Mouse (Mus musculus) heart, adult 2 months (tissue): Measurements from ENCODE around the gene Nudt4.

Experiments
- CTCF ChIP-seq: fragments of 200-600 bp; IDR thresholded peaks from 2 replicates; pipeline ENCODE4 v1.8.1; 2022; ENCODE audit warnings: antibody characterized with exemption, mild to moderate bottlenecking, moderate library complexity
- POLR2A ChIP-seq: fragments of 200-500 bp; IDR thresholded peaks from 2 replicates; pipeline ENCODE4 v1.6.1; 2011; ENCODE audit warnings: mild to moderate bottlenecking, low read depth, low read length, control low read depth; ENCODE audit not compliant: insufficient read depth

GRCm38 (mm10) chr10:95536222-95536541, 27.8 kb downstream of the Nudt4 start:
- TF ChIP-seq POLR2A = no peak
- TF ChIP-seq CTCF = no peak
